Mouse (Mus musculus) forebrain, embryonic 15.5 days (tissue): Measurements from ENCODE around the gene Spag6. TPM values are rescaled to one million over a fixed set of nuclear protein-coding genes. Genes with fewer than 3 reads are reported as not detected.
A peak's percentile ranks its signal among the peaks of the same experiment; 100 is the strongest.

Experiments
- ATAC-seq: fragments of 200-750 bp; cut with Nextera tagmentation; replicated peaks from 2 replicates; pipeline ENCODE4 v1.8.0; 2017; ENCODE audit warnings: mild to moderate bottlenecking, moderate TSS enrichment, moderate library complexity
- H3K27ac ChIP-seq: fragments of 300-500 bp; sonication (generic); replicated peaks from 2 replicates; pipeline ENCODE4 v1.5.1; 2015; ENCODE audit warnings: mild to moderate bottlenecking, inconsistent platforms
- H3K27me3 ChIP-seq: fragments of 300-500 bp; sonication (generic); 2 replicates; pipeline ENCODE4 v1.6.1; 2015; ENCODE audit warnings: inconsistent platforms
- H3K36me3 ChIP-seq: fragments of 300-500 bp; sonication (generic); 2 replicates; pipeline ENCODE4 v1.6.1; 2015; ENCODE audit warnings: mild to moderate bottlenecking, inconsistent platforms
- H3K4me1 ChIP-seq: fragments of 300-500 bp; sonication (generic); 2 replicates; pipeline ENCODE4 v1.6.1; 2015; ENCODE audit warnings: inconsistent platforms
- H3K4me2 ChIP-seq: fragments of 300-500 bp; sonication (generic); replicated peaks from 2 replicates; pipeline ENCODE4 v1.6.1; 2015; ENCODE audit warnings: mild to moderate bottlenecking, inconsistent platforms
- H3K4me3 ChIP-seq: fragments of 300-500 bp; sonication (generic); 2 replicates; pipeline ENCODE4 v1.5.1; 2015; ENCODE audit warnings: mild to moderate bottlenecking, inconsistent platforms
- H3K9ac ChIP-seq: fragments of 300-500 bp; sonication (generic); replicated peaks from 2 replicates; pipeline ENCODE4 v1.6.1; 2015; ENCODE audit warnings: mild to moderate bottlenecking, inconsistent platforms
- H3K9me3 ChIP-seq: fragments of 300-500 bp; sonication (generic); 2 replicates; pipeline ENCODE4 v1.6.1; 2016; ENCODE audit warnings: inconsistent platforms
- WGBS: fragments of 180-500 bp; shearing (Covaris S2); methylation state at CpG from one replicate; pipeline ENCODE4 v1.1.7; 2015; ENCODE audit warnings: mixed read lengths; 5-methylcytosine and 5-hydroxymethylcytosine counted together
- polyA plus RNA-seq: library from polyadenylated mRNA; unstranded; fragments of >200 nt; fragmentation: Nextera tagmentation; extraction: Ambion mirVana; gene quantifications from 2 replicates; pipeline ENCODE4 v1.2.1, GENCODE M21; 2015

Spag6 gene
- polyA plus RNA-seq, 1 experiment from 2014 or later, result not detected

GRCm38 (mm10) chr2:18756144-18756543 lies 62.3 kb downstream of the Spag6 start:
- Histone ChIP-seq H3K4me2 (no peak overlapping the region), H3K27ac (no peak overlapping the region), H3K9me3 (no peaks in the 10 kb centered on the region), H3K27me3 (no peaks in the 10 kb centered on the region), H3K4me1 (no peaks in the 10 kb centered on the region), H3K4me3 (no peak overlapping the region), H3K36me3 (no peaks in the 10 kb centered on the region), H3K9ac (no peak overlapping the region)
- 0 out of 2 replicates have a peak, but pooled peaks have one; percentile 29 for ATAC-seq
- WGBS, result 37% methylated on average over 2 of the region's 2 CpGs

GRCm38 (mm10) chr2:18764846-18765245 lies 71.0 kb downstream of the Spag6 start:
- Histone ChIP-seq H3K9me3 (no peaks in the 10 kb centered on the region), H3K27ac (no peak overlapping the region), H3K27me3 (no peaks in the 10 kb centered on the region), H3K36me3 (no peaks in the 10 kb centered on the region), H3K4me2 (no peak overlapping the region), H3K4me3 (no peak overlapping the region), H3K4me1 (peaks cover 5% of the 10 kb centered on the region), H3K9ac (no peak overlapping the region)
- 76% methylated on average over 2 of the region's 2 CpGs for whole genome bisulfite sequencing
- no peak for ATAC-seq

- no peaks in the 10 kb centered on the region for H3K36me3 ChIP-seq
- H3K27ac ChIP-seq, result no peak overlapping the region
- 0 out of 2 replicates have a peak overlapping the region, but pooled peaks have one; percentile 6 for H3K4me2 ChIP-seq
- no peaks in the 10 kb centered on the region for H3K27me3 ChIP-seq
- peaks cover 5% of the 10 kb centered on the region for H3K4me1 ChIP-seq
- no peak overlapping the region for H3K4me3 ChIP-seq
- ATAC-seq, result no peak
- WGBS, result 53% methylated on average over 12 of the region's 12 CpGs
- no peaks in the 10 kb centered on the region for H3K9me3 ChIP-seq
- no peak overlapping the region for H3K9ac ChIP-seq
Measured at GRCm38 (mm10) chr2:18765481-18766249, 71.8 kb downstream of the Spag6 start.

GRCm38 (mm10) chr2:18766441-18766820 lies 72.6 kb downstream of the Spag6 start:
- Histone ChIP-seq H3K9me3 (no peaks in the 10 kb centered on the region), H3K4me3 (peak overlapping the region; percentile 61), H3K36me3 (no peaks in the 10 kb centered on the region), H3K4me1 (peaks cover 5% of the 10 kb centered on the region), H3K27me3 (no peaks in the 10 kb centered on the region), H3K9ac (peak overlapping the region; percentile 94), H3K4me2 (peak overlapping the region; percentile 71), H3K27ac (peak overlapping the region; percentile 88)
- ATAC-seq, result 0 out of 2 replicates have a peak, but pooled peaks have one; percentile 11
- WGBS, result 46% methylated on average over 4 of the region's 4 CpGs

- peak; percentile 92 for ATAC-seq
- no peaks in the 10 kb centered on the region for H3K27me3 ChIP-seq
- no peaks in the 10 kb centered on the region for H3K9me3 ChIP-seq
- peaks cover 5% of the 10 kb centered on the region for H3K4me1 ChIP-seq
- H3K4me3 ChIP-seq, result peak overlapping the region; percentile 61
- H3K36me3 ChIP-seq, result no peaks in the 10 kb centered on the region
- H3K4me2 ChIP-seq, result peak overlapping the region; percentile 71
- peak overlapping the region; percentile 88 for H3K27ac ChIP-seq
- under 1% methylated on average over 56 of the region's 56 CpGs for WGBS
- H3K9ac ChIP-seq, result peak overlapping the region; percentile 94
Measured at GRCm38 (mm10) chr2:18766821-18767541, 73.1 kb downstream of the Spag6 start.

- H3K4me3 ChIP-seq, result no peak overlapping the region
- no peak overlapping the region for H3K27ac ChIP-seq
- no peak overlapping the region for H3K9ac ChIP-seq
- H3K4me1 ChIP-seq, result peaks cover 5% of the 10 kb centered on the region
- no peak overlapping the region for H3K4me2 ChIP-seq
- ATAC-seq, result no peak
- no peaks in the 10 kb centered on the region for H3K9me3 ChIP-seq
- 96% methylated on average over 2 of the region's 2 CpGs for WGBS
- H3K36me3 ChIP-seq, result no peaks in the 10 kb centered on the region
- H3K27me3 ChIP-seq, result no peaks in the 10 kb centered on the region
Measured at GRCm38 (mm10) chr2:18768414-18768813, 74.6 kb downstream of the Spag6 start.

GRCm38 (mm10) chr2:18772413-18772812 lies 78.6 kb downstream of the Spag6 start:
- H3K9me3 ChIP-seq, result no peaks in the 10 kb centered on the region
- H3K27ac ChIP-seq, result no peak overlapping the region
- H3K4me3 ChIP-seq, result no peak overlapping the region
- H3K4me2 ChIP-seq, result no peak overlapping the region
- no peak for ATAC-seq
- H3K36me3 ChIP-seq, result no peaks in the 10 kb centered on the region
- H3K27me3 ChIP-seq, result peaks cover 3% of the 10 kb centered on the region; the same call in 1 of the 2 replicates
- H3K9ac ChIP-seq, result no peak overlapping the region
- 85% methylated on average over 8 of the region's 8 CpGs for WGBS
- no peaks in the 10 kb centered on the region for H3K4me1 ChIP-seq

GRCm38 (mm10) chr2:18774326-18774725 lies 80.5 kb downstream of the Spag6 start:
- Histone ChIP-seq H3K9ac (no peak overlapping the region), H3K9me3 (no peaks in the 10 kb centered on the region), H3K4me3 (no peak overlapping the region), H3K27ac (no peak overlapping the region), H3K36me3 (no peaks in the 10 kb centered on the region), H3K4me1 (peaks cover 9% of the 10 kb centered on the region), H3K4me2 (no peak overlapping the region), H3K27me3 (peaks cover 3% of the 10 kb centered on the region; the same call in 1 of the 2 replicates)
- no peak for ATAC-seq
- WGBS, result 86% methylated on average over 6 of the region's 6 CpGs

GRCm38 (mm10) chr2:18778220-18778619 lies 84.4 kb downstream of the Spag6 start:
- Histone ChIP-seq H3K4me1 (peaks cover 9% of the 10 kb centered on the region), H3K9me3 (no peaks in the 10 kb centered on the region), H3K27ac (no peak overlapping the region), H3K4me3 (no peak overlapping the region), H3K9ac (no peak overlapping the region), H3K27me3 (peaks cover 3% of the 10 kb centered on the region; the same call in 1 of the 2 replicates), H3K36me3 (no peaks in the 10 kb centered on the region), H3K4me2 (peak overlapping the region; percentile 17)
- 1% methylated on average over 9 of the region's 9 CpGs for WGBS
- ATAC-seq, result peak; percentile 87

GRCm38 (mm10) chr2:18779830-18780229 lies 86.0 kb downstream of the Spag6 start:
- no peaks in the 10 kb centered on the region for H3K36me3 ChIP-seq
- ATAC-seq, result no peak
- peaks cover 9% of the 10 kb centered on the region for H3K4me1 ChIP-seq
- H3K27me3 ChIP-seq, result peaks cover 1% of the 10 kb centered on the region; the same call in 1 of the 2 replicates
- no peak overlapping the region for H3K4me2 ChIP-seq
- H3K27ac ChIP-seq, result no peak overlapping the region
- H3K9me3 ChIP-seq, result no peaks in the 10 kb centered on the region
- WGBS, result 71% methylated on average over 3 of the region's 3 CpGs
- H3K4me3 ChIP-seq, result no peak overlapping the region
- no peak overlapping the region for H3K9ac ChIP-seq

GRCm38 (mm10) chr2:18781296-18781695 lies 87.5 kb downstream of the Spag6 start:
- H3K27me3 ChIP-seq, result no peaks in the 10 kb centered on the region; the same call in 1 of the 2 replicates
- no peak overlapping the region for H3K9ac ChIP-seq
- 63% methylated on average over 7 of the region's 7 CpGs for WGBS
- H3K4me2 ChIP-seq, result no peak overlapping the region
- no peak overlapping the region for H3K4me3 ChIP-seq
- H3K36me3 ChIP-seq, result no peaks in the 10 kb centered on the region
- H3K9me3 ChIP-seq, result no peaks in the 10 kb centered on the region
- no peak for ATAC-seq
- H3K4me1 ChIP-seq, result peaks cover 9% of the 10 kb centered on the region
- no peak overlapping the region for H3K27ac ChIP-seq

GRCm38 (mm10) chr2:18794261-18794660 lies 100.4 kb downstream of the Spag6 start:
- 72% methylated on average over 4 of the region's 4 CpGs for WGBS

More at GRCm38 (mm10) chr2:18794261-18794660, 100.4 kb downstream of the Spag6 start:
- no peak overlapping the region for H3K9ac ChIP-seq
- peaks cover 1% of the 10 kb centered on the region for H3K4me1 ChIP-seq
- H3K27me3 ChIP-seq, result peaks cover 8% of the 10 kb centered on the region; the same call in 1 of the 2 replicates
- no peak for ATAC-seq
- H3K4me2 ChIP-seq, result no peak overlapping the region
- H3K4me3 ChIP-seq, result no peak overlapping the region
- H3K9me3 ChIP-seq, result no peaks in the 10 kb centered on the region
- no peaks in the 10 kb centered on the region for H3K36me3 ChIP-seq
- no peak overlapping the region for H3K27ac ChIP-seq
